Mouse (Mus musculus): ENCODE results near the gene Olfr372. TPM values are rescaled to one million over a fixed set of nuclear protein-coding genes. Genes with fewer than 3 reads are reported as not detected.

Olfr372 gene
- polyA plus RNA-seq, 1 experiment from 2014 or later, result not detected

- H3K4me3 ChIP-seq (replicated peaks), result no peak overlapping the region
- no peaks in the 10 kb centered on the region for H3K27me3 ChIP-seq (replicated peaks)
- no peak overlapping the region for H3K4me2 ChIP-seq
- H3K9ac ChIP-seq, result no peak overlapping the region
- H3K27ac ChIP-seq, result no peak overlapping the region
- WGBS, result 18% methylated on average over 4 of the region's 4 CpGs
- ATAC-seq (ENCODE audit: insufficient read depth, low FRiP score, low read depth), result no peak
- H3K36me3 ChIP-seq, result no peaks in the 10 kb centered on the region
- H3K4me1 ChIP-seq, result no peaks in the 10 kb centered on the region
- H3K9me3 ChIP-seq, result no peaks in the 10 kb centered on the region
Measured at GRCm38 (mm10) chr8:72105165-72105564, 64.1 kb downstream of the Olfr372 start.

DNA sequence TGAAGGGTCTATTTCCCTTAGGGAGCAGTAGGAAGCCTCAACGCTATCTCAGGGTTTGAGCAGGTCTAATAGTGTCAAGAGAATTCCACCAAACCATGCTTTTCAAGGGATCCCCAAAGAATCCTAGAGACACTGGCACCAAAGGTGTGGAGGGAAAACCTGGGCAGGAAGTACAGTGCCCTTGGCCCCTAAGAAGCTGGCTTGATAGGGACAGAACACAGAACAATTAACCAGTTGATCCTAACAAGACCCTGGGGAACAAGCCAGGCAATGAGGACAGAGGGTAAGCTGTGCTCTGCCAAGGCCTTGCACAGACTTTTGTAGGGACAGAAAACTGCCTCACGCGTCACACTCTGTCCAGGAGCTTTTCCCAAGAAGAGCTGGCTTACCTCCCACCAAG is 65.7 kb downstream of the Olfr372 start, which contains the start of gene Olfr374:
Gene Olfr374 (plus strand): TSS at position 301 of the 400 bp plus-strand sequence.
- H3K4me1 ChIP-seq, result no peaks in the 10 kb centered on the region
- no peak within 1 kb of the TSS for H3K27ac ChIP-seq
- no peak within 1 kb of the TSS for H3K9ac ChIP-seq
- H3K9me3 ChIP-seq, result no peaks in the 10 kb centered on the region
- no peaks in the 10 kb centered on the region for H3K27me3 ChIP-seq (replicated peaks)
- ATAC-seq (ENCODE audit: insufficient read depth, low FRiP score, low read depth), result no peak
- no peaks in the 10 kb centered on the region for H3K36me3 ChIP-seq
- no peak within 1 kb of the TSS for H3K4me2 ChIP-seq
- H3K4me3 ChIP-seq (replicated peaks), result no peak within 1 kb of the TSS
- WGBS, result 80% methylated on average over 3 of the region's 3 CpGs

Other genes starting within 250 kb of the Olfr372 start
- gene Zfp709, start 159.2 kb upstream of the Olfr372 start, polyA plus RNA-seq (2015; fragmentation: Nextera tagmentation; extraction: Ambion mirVana), result 5.3 and 6.2 TPM in 2 replicates
- 5.1 and 5.3 TPM in 2 replicates for gene Zfp882, start 132.6 kb upstream of the Olfr372 start, polyA plus RNA-seq (2015; fragmentation: Nextera tagmentation; extraction: Ambion mirVana)
- 21.9 and 22.1 TPM in 2 replicates for gene Zfp617, start 132.6 kb upstream of the Olfr372 start, polyA plus RNA-seq (2015; fragmentation: Nextera tagmentation; extraction: Ambion mirVana)
- 20.6 and 24.7 TPM in 2 replicates for gene Zfp961, start 90.2 kb upstream of the Olfr372 start, polyA plus RNA-seq (2015; fragmentation: Nextera tagmentation; extraction: Ambion mirVana)
- gene Cyp4f18, start 31.6 kb upstream of the Olfr372 start, polyA plus RNA-seq (2015; fragmentation: Nextera tagmentation; extraction: Ambion mirVana), result 3.7 and 4.0 TPM in 2 replicates
- 0.06 TPM in 1 of 2 replicates, not detected in the other for gene Olfr373, start 42.0 kb downstream of the Olfr372 start, polyA plus RNA-seq (2015; fragmentation: Nextera tagmentation; extraction: Ambion mirVana)
- gene Olfr374, start 65.8 kb downstream of the Olfr372 start, polyA plus RNA-seq (2015; fragmentation: Nextera tagmentation; extraction: Ambion mirVana), result 0.01 TPM in 1 of 2 replicates, not detected in the other
- gene Tpm4, start 93.8 kb downstream of the Olfr372 start, polyA plus RNA-seq (2015; fragmentation: Nextera tagmentation; extraction: Ambion mirVana), result 591 and 600 TPM in 2 replicates
- gene Rab8a, start 120.0 kb downstream of the Olfr372 start, polyA plus RNA-seq (2015; fragmentation: Nextera tagmentation; extraction: Ambion mirVana), result 131 and 141 TPM in 2 replicates
- 1.2 and 1.3 TPM in 2 replicates for gene Hsh2d, start 148.4 kb downstream of the Olfr372 start, polyA plus RNA-seq (2015; fragmentation: Nextera tagmentation; extraction: Ambion mirVana)
- 0.19 TPM in 1 of 2 replicates, not detected in the other for gene Cib3, start 171.6 kb downstream of the Olfr372 start, polyA plus RNA-seq (2015; fragmentation: Nextera tagmentation; extraction: Ambion mirVana)
- gene Gm11034, start 172.4 kb downstream of the Olfr372 start, polyA plus RNA-seq (2015; fragmentation: Nextera tagmentation; extraction: Ambion mirVana), result not detected in 2 replicates
- gene Fam32a, start 178.5 kb downstream of the Olfr372 start, polyA plus RNA-seq (2015; fragmentation: Nextera tagmentation; extraction: Ambion mirVana), result 69.2 and 75.8 TPM in 2 replicates
- 96.3 and 96.9 TPM in 2 replicates for gene Ap1m1, start 198.8 kb downstream of the Olfr372 start, polyA plus RNA-seq (2015; fragmentation: Nextera tagmentation; extraction: Ambion mirVana)